Mouse (Mus musculus) myocyte (in vitro differentiated cells): ENCODE measurements around the gene Rpusd2.

Experiments used
- CEBPB ChIP-seq: IDR thresholded peaks from 2 replicates; pipeline ENCODE4 v1.6.1; 2011; ENCODE audit warnings: mild to moderate bottlenecking, moderate library complexity; ENCODE audit not compliant: poor library complexity, insufficient read depth, severe bottlenecking
- E2F4 ChIP-seq: IDR thresholded peaks from one replicate; pipeline ENCODE4 v1.6.1; 2011; ENCODE audit warnings: mild to moderate bottlenecking, control low read depth, moderate library complexity; ENCODE audit not compliant: insufficient read depth
- MYOD1 ChIP-seq, 3 experiments: IDR thresholded peaks; one replicate each; pipeline ENCODE4 v1.6.1; 2011; ENCODE audit warnings: control low read depth in 2 of 3, low read depth in 2 of 3, mild to moderate bottlenecking in 2 of 3, moderate library complexity in 1 of 3; ENCODE audit not compliant: insufficient read length in 2 of 3, control insufficient read depth in 1 of 3
- MYOG ChIP-seq, 3 experiments: IDR thresholded peaks; one replicate each; pipeline ENCODE4 v1.6.1; 2011; ENCODE audit warnings: control low read depth in 2 of 3, low read depth in 2 of 3, mild to moderate bottlenecking in 2 of 3; ENCODE audit not compliant: insufficient read length in 2 of 3, control insufficient read depth in 1 of 3, insufficient read depth in 1 of 3
- POLR2A ChIP-seq: IDR thresholded peaks from one replicate; pipeline ENCODE4 v1.6.1; 2011; ENCODE audit warnings: low read depth, mild to moderate bottlenecking, control low read depth, moderate library complexity; ENCODE audit not compliant: insufficient read length
- POLR2AphosphoS2 ChIP-seq: IDR thresholded peaks from one replicate; pipeline ENCODE4 v1.6.1; 2011; ENCODE audit warnings: low read depth, control low read depth; ENCODE audit not compliant: insufficient read length
- REST ChIP-seq: IDR thresholded peaks from one replicate; pipeline ENCODE4 v1.6.1; 2011; ENCODE audit warnings: mild to moderate bottlenecking, control low read depth, moderate library complexity; ENCODE audit not compliant: insufficient read depth, insufficient read length
- SRF ChIP-seq: IDR thresholded peaks from one replicate; pipeline ENCODE4 v1.6.1; 2011; ENCODE audit warnings: low read depth; ENCODE audit not compliant: control insufficient read depth, insufficient read length
- TCF12 ChIP-seq: IDR thresholded peaks from one replicate; pipeline ENCODE4 v1.6.1; 2011; ENCODE audit warnings: mild to moderate bottlenecking, control low read depth; ENCODE audit not compliant: poor library complexity, insufficient read depth, severe bottlenecking
- TCF3 ChIP-seq: IDR thresholded peaks from one replicate; pipeline ENCODE4 v1.6.1; 2011; ENCODE audit warnings: low read depth, control low read depth; ENCODE audit not compliant: insufficient read length
- USF1 ChIP-seq: IDR thresholded peaks from one replicate; pipeline ENCODE4 v1.6.1; 2011; ENCODE audit warnings: low read depth, mild to moderate bottlenecking, control low read depth, moderate library complexity

DNA sequence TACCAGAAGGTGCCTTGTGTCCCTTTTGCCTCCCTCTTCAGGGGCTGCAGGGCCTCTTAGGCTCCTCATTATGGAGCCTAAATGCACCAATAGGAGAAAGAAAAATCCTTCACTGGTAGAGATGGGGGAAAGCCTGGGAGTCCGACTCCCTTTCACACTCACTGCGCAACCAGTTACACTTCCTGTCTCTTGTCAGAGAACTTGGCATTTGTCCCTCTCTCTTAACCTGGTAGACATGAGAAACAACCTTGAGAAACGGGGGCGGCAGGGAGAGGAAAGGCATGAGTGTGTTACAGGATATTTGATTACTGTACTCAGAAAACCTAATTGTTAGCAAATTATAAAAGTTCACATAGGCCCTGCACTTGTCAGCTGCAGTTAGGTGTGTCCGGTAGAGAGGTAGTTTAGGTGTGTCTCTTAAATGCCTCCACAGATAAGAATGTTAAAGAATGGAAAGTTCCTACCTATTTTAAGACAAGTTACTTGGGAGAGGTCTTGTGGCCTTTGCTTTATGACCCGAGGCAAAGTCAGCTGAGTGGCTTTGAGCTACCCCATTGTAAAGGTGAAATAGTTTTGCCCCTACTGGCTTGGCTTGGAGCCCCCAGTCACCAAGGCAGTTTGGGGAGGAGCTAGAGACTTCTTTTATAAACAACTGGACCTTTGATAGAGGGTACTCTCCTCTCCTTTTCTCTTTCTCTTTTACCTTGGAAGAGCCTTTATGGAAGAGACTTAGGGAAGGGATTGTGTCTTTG, 36.3 kb upstream of the Rpusd2 start:
- TF ChIP-seq POLR2A (no peak), MYOD1 (IDR thresholded peaks at IDR 0.05; ENCODE audit: control insufficient read depth in 1 of 3, insufficient read length in 2 of 3, low read depth in 2 of 3) (no peak), USF1 (no peak), MYOG (IDR thresholded peaks at IDR 0.05; ENCODE audit: control insufficient read depth in 1 of 3, insufficient read depth in 1 of 3, insufficient read length in 2 of 3, low read depth in 2 of 3) (no peak), REST (no peak), TCF12 (no peak), CEBPB (no peak), POLR2AphosphoS2 (no peak), TCF3 (no peak), E2F4 (no peak), SRF (no peak)
